Mouse (Mus musculus): ENCODE data around the gene Cerk. TPM values are rescaled to one million over a fixed set of nuclear protein-coding genes. Genes with fewer than 3 reads are reported as not detected.
A peak's percentile ranks its signal among the peaks of the same experiment; 100 is the strongest.

The Cerk gene
- polyA plus RNA-seq (2016; fragmentation: Nextera tagmentation; extraction: Ambion mirVana): 12.8 and 15.9 TPM in 2 replicates

DNA sequence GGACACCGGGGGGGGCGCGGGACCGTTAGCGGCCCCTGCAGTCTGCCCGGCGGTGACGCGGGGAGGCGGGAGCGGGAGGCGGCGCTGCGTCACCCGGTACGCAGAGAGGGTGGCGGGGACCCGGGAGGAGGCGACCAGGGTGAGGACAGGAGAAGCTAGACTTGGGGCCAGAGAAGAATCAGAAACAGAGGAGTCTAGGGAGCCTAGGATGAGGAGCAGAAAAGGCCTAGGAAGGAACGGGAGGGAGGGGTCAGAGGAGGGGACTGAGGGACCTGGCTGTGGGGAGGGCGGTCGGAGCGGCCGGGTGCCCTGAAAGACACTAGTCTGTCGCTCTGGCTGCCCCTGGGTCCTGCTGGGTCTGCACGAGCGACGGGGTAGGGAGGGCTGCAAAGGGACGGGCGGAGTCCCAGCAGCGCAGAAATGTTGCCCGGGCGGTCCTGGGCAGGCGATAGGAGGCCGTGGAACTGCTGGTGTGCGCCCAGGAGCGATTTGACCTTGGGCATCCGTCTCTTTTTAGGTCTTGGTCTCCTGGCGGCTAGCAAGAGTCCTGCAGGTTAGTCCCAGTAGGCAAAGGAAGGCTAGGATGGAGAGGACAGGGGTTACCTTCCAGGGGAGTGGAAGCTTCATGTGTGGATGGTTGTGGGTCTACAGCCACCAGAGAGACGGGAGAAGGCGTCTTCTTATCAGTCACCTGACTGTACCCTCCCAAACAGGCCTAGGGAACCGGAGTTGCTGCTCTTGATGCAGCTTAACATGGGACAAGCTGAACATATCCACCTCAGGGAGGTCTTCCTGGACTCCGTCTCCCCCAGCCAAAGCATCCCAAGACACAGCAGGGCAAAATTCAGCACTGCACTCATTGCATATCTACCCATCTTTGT, at the start of gene Cerk:
TSS of gene Cerk (minus strand) at position 453 of the 881 bp plus-strand sequence.
- Histone ChIP-seq H3K4me1 (replicated peaks) (peaks cover 63% of the 10 kb centered on the region), H3K27ac (peak within 1 kb of the TSS; percentile 95), H3K4me3 (peak within 1 kb of the TSS; percentile 87), H3K27me3 (ENCODE audit: insufficient read depth, poor library complexity, severe bottlenecking) (peaks cover 20% of the 10 kb centered on the region), H3K9me3 (no peaks in the 10 kb centered on the region), H3K36me3 (no peaks in the 10 kb centered on the region)
- DNase-seq (ENCODE audit: low spot score): peak; percentile 75
- WGBS: 2% methylated on average over 43 of the region's 43 CpGs

- H3K4me3 ChIP-seq: no peak overlapping the region
- 85% methylated on average over 22 of the region's 22 CpGs for WGBS
- no peaks in the 10 kb centered on the region for H3K9me3 ChIP-seq
- H3K36me3 ChIP-seq: peaks cover 6% of the 10 kb centered on the region
- no peak overlapping the region for H3K27ac ChIP-seq
- DNase-seq (ENCODE audit: low spot score): no peak
- no peaks in the 10 kb centered on the region for H3K27me3 ChIP-seq (ENCODE audit: insufficient read depth, poor library complexity, severe bottlenecking)
- 0 out of 2 replicates have a peak, but pooled peaks cover 3% of the 10 kb centered on the region for H3K4me1 ChIP-seq (replicated peaks)
These were observed 48.8 kb upstream of the Cerk start for GRCm38 (mm10) chr15:86234517-86235441.

GRCm38 (mm10) chr15:86234001-86234400, 48.1 kb upstream of the Cerk start:
- Histone ChIP-seq H3K4me1 (replicated peaks) (0 out of 2 replicates have a peak, but pooled peaks cover 3% of the 10 kb centered on the region), H3K27ac (no peak overlapping the region), H3K4me3 (no peak overlapping the region), H3K9me3 (no peaks in the 10 kb centered on the region), H3K27me3 (ENCODE audit: insufficient read depth, poor library complexity, severe bottlenecking) (no peaks in the 10 kb centered on the region), H3K36me3 (peaks cover 6% of the 10 kb centered on the region)
- DNase-seq (ENCODE audit: low spot score): no peak
- WGBS: 87% methylated on average over 5 of the region's 5 CpGs

DNA sequence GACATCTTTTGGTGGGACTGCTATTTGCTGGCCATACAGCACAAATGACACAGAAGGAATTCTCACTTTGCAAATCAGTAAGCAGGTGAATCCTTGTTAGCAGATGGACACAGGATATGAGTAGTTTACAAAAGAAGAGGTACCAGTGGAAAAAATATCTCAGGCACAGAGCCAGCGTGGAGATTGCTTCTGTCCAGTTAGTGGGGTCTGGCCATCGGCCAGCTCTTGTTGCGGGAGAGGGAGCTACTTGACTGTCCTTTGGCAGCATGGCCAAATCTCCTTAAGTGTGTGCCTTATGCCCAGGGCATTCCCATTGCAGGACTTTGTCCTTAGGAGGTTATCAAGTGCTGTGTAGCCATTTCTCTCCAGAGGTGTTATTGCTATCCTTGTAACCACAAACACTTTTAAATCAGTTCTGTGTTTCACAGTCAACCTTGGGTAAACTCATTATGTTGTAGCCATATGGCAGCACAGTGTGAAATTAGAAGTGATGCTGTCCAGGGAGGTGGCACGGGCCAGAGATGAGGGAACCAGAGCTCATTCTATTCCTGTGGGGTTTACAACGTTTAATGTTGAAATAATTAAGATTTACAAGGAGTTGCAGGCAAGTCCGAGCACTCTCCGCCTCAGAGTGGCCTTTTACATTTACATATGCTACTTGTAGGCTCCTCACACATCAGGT, 46.0 kb upstream of the Cerk start:
- no peak overlapping the region for H3K27ac ChIP-seq
- no peaks in the 10 kb centered on the region for H3K9me3 ChIP-seq
- 0 out of 2 replicates have a peak, but pooled peaks cover 3% of the 10 kb centered on the region for H3K4me1 ChIP-seq (replicated peaks)
- DNase-seq (ENCODE audit: low spot score): no peak
- WGBS: 82% methylated on average over 7 of the region's 7 CpGs
- H3K36me3 ChIP-seq: peaks cover 6% of the 10 kb centered on the region
- no peak overlapping the region for H3K4me3 ChIP-seq
- no peaks in the 10 kb centered on the region for H3K27me3 ChIP-seq (ENCODE audit: insufficient read depth, poor library complexity, severe bottlenecking)

GRCm38 (mm10) chr15:86231170-86231569, 45.2 kb upstream of the Cerk start:
- H3K27ac ChIP-seq: no peak overlapping the region
- no peaks in the 10 kb centered on the region for H3K9me3 ChIP-seq
- 94% methylated on average over 1 of the region's 1 CpGs for WGBS
- no peak for DNase-seq (ENCODE audit: low spot score)
- no peak overlapping the region for H3K4me3 ChIP-seq
- H3K27me3 ChIP-seq (ENCODE audit: insufficient read depth, poor library complexity, severe bottlenecking): no peaks in the 10 kb centered on the region
- H3K4me1 ChIP-seq (replicated peaks): 0 out of 2 replicates have a peak, but pooled peaks cover 3% of the 10 kb centered on the region
- peaks cover 6% of the 10 kb centered on the region for H3K36me3 ChIP-seq

DNA sequence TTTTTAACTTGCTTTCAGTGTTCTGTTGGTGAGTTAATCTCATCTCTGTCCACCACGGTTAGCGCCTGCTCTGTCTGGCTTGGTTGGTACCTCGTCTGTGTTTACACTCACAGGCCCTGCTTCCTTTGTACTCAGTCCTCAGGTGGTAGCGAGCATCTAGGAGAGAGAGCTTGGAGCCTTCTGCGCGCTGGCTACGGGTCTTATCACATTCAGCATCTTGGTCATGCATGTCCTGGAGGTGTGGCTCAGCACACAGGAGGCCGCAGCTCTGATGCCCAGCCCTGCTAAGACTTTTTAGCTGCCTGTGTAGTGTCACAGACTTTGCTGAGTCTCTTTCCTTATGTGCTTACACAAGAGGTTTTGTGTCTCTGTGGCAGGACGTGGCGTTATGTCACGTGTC, 43.7 kb upstream of the Cerk start:
- Histone ChIP-seq H3K27me3 (ENCODE audit: insufficient read depth, poor library complexity, severe bottlenecking) (no peaks in the 10 kb centered on the region), H3K27ac (no peak overlapping the region), H3K4me3 (no peak overlapping the region), H3K36me3 (no peaks in the 10 kb centered on the region), H3K9me3 (no peaks in the 10 kb centered on the region), H3K4me1 (replicated peaks) (0 out of 2 replicates have a peak, but pooled peaks cover 3% of the 10 kb centered on the region)
- DNase-seq (ENCODE audit: low spot score): no peak
- 82% methylated on average over 11 of the region's 11 CpGs for WGBS

DNA sequence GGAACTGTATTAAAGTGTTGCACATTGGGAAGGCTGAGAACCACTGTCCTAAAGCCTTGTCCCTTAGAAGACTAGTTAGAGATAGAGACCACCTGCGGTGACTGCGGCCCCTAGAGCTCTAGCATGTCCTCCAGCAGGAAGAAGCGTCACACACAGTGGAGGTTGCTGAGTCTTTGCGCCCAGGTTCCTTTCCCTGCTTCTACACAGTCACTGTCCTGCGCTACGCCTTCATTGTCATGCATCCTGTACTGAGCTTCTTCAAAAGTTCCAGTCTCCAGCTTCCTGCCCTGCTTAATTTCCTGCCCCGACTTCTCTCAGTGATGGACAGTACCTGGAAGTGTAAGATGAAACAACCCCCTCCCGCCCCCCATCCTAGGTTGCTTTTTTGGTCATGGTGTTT, 43.1 kb upstream of the Cerk start:
- no peak overlapping the region for H3K27ac ChIP-seq
- H3K4me1 ChIP-seq (replicated peaks): 0 out of 2 replicates have a peak, but pooled peaks cover 3% of the 10 kb centered on the region
- H3K36me3 ChIP-seq: 0 out of 2 replicates have a peak, but pooled peaks cover 3% of the 10 kb centered on the region
- 86% methylated on average over 8 of the region's 8 CpGs for WGBS
- no peak overlapping the region for H3K4me3 ChIP-seq
- DNase-seq (ENCODE audit: low spot score): no peak
- H3K9me3 ChIP-seq: no peaks in the 10 kb centered on the region
- no peaks in the 10 kb centered on the region for H3K27me3 ChIP-seq (ENCODE audit: insufficient read depth, poor library complexity, severe bottlenecking)

DNA sequence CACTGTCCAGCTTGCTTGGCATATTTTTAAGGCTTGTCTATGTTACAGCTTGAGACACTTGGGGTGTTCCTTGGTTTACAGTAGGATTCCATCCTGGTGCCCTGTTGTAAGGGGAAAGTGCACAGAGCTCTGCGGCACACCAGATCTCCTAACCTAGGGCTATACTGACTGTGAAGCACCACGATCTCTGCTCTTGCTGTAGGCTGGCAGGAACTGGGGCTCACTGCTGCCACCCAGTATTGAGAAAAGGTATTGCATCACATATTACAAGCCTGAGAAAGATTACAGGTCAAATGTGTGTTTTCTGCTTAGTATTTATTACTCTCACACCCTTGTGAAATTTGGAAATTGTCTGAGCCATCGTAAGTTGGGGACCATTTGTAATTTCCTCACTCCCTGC, 42.2 kb upstream of the Cerk start:
- 56% methylated on average over 3 of the region's 3 CpGs for WGBS
- H3K27ac ChIP-seq: no peak overlapping the region

GRCm38 (mm10) chr15:86226968-86227367, 41.0 kb upstream of the Cerk start:
- 0 out of 2 replicates have a peak, but pooled peaks cover 3% of the 10 kb centered on the region for H3K36me3 ChIP-seq
- no peaks in the 10 kb centered on the region for H3K27me3 ChIP-seq (ENCODE audit: insufficient read depth, poor library complexity, severe bottlenecking)
- no peak overlapping the region for H3K27ac ChIP-seq
- DNase-seq (ENCODE audit: low spot score): no peak
- 0 out of 2 replicates have a peak, but pooled peaks cover 4% of the 10 kb centered on the region for H3K9me3 ChIP-seq
- 82% methylated on average over 2 of the region's 2 CpGs for WGBS
- 0 out of 2 replicates have a peak, but pooled peaks cover under 1% of the 10 kb centered on the region for H3K4me1 ChIP-seq (replicated peaks)
- H3K4me3 ChIP-seq: no peak overlapping the region

More for the DNA sequence above, 42.2 kb upstream of the Cerk start:
- 0 out of 2 replicates have a peak, but pooled peaks cover 3% of the 10 kb centered on the region for H3K4me1 ChIP-seq (replicated peaks)
- H3K9me3 ChIP-seq: 0 out of 2 replicates have a peak, but pooled peaks cover 4% of the 10 kb centered on the region
- DNase-seq (ENCODE audit: low spot score): peak; percentile 30
- no peaks in the 10 kb centered on the region for H3K27me3 ChIP-seq (ENCODE audit: insufficient read depth, poor library complexity, severe bottlenecking)
- H3K36me3 ChIP-seq: 0 out of 2 replicates have a peak, but pooled peaks cover 3% of the 10 kb centered on the region
- no peak overlapping the region for H3K4me3 ChIP-seq

DNA sequence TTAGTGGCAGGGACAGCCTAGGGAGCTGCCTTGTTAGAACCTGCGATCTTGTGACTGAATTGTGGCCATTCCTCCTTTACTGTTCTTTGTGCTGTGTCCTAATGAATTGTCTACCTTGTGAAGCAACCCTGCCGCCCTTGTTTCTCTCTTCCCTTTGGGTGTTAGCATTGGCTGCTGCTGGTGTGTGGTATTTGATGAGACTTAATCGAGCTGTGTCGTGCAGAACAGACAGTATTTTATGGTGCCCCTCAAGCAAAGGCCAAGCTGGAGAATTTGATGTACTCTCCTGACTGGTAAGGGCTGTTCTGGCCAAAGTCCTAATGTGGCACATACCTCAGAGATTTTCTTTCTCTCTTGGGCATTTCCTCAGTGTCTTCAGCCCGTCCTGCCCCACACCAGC, 40.3 kb upstream of the Cerk start:
- Histone ChIP-seq H3K4me3 (no peak overlapping the region), H3K27ac (no peak overlapping the region), H3K36me3 (0 out of 2 replicates have a peak, but pooled peaks cover 3% of the 10 kb centered on the region), H3K27me3 (ENCODE audit: insufficient read depth, poor library complexity, severe bottlenecking) (no peaks in the 10 kb centered on the region), H3K9me3 (0 out of 2 replicates have a peak, but pooled peaks cover 4% of the 10 kb centered on the region), H3K4me1 (replicated peaks) (no peaks in the 10 kb centered on the region)
- 90% methylated on average over 5 of the region's 5 CpGs for WGBS
- DNase-seq (ENCODE audit: low spot score): no peak

- 0 out of 2 replicates have a peak, but pooled peaks cover 6% of the 10 kb centered on the region for H3K4me1 ChIP-seq (replicated peaks)
These were observed 39.1 kb upstream of the Cerk start for GRCm38 (mm10) chr15:86224972-86225551.

More at GRCm38 (mm10) chr15:86224972-86225551, 39.1 kb upstream of the Cerk start:
- 0 out of 2 replicates have a peak, but pooled peaks cover 4% of the 10 kb centered on the region for H3K9me3 ChIP-seq
- 0 out of 2 replicates have a peak, but pooled peaks cover 3% of the 10 kb centered on the region for H3K36me3 ChIP-seq
- no peaks in the 10 kb centered on the region for H3K27me3 ChIP-seq (ENCODE audit: insufficient read depth, poor library complexity, severe bottlenecking)
- H3K4me3 ChIP-seq: no peak overlapping the region
- no peak for DNase-seq (ENCODE audit: low spot score)
- 88% methylated on average over 7 of the region's 7 CpGs for WGBS
- H3K27ac ChIP-seq: no peak overlapping the region
